Mouse (Mus musculus): ENCODE data around the gene Ehmt2. TPM values are rescaled to one million over a fixed set of nuclear protein-coding genes. Genes with fewer than 3 reads are reported as not detected.

Gene Ehmt2
- polyA plus RNA-seq, 1 experiment, result 30.6 TPM

GRCm38 (mm10) chr17:34960702-34961493, 62.6 kb downstream of the Ehmt2 start:
- Histone ChIP-seq H3K4me1 (ENCODE audit: control insufficient read depth, insufficient read depth, insufficient read length, low read length) (no peaks in the 10 kb centered on the region; the same call in 1 of the 2 replicates), H3K27ac (replicated peaks; ENCODE audit: low read depth, low read length) (peak overlapping the region; percentile 54), H3K4me3 (ENCODE audit: insufficient read depth, low read depth, low read length) (no peak overlapping the region)

GRCm38 (mm10) chr17:34962125-34962524, 63.9 kb downstream of the Ehmt2 start:
- H3K4me3 ChIP-seq (ENCODE audit: insufficient read depth, low read depth, low read length), result no peak overlapping the region
- H3K4me1 ChIP-seq (ENCODE audit: control insufficient read depth, insufficient read depth, insufficient read length, low read length), result no peaks in the 10 kb centered on the region; the same call in 1 of the 2 replicates
- peak overlapping the region; percentile 68 for H3K27ac ChIP-seq (replicated peaks; ENCODE audit: low read depth, low read length)

DNA sequence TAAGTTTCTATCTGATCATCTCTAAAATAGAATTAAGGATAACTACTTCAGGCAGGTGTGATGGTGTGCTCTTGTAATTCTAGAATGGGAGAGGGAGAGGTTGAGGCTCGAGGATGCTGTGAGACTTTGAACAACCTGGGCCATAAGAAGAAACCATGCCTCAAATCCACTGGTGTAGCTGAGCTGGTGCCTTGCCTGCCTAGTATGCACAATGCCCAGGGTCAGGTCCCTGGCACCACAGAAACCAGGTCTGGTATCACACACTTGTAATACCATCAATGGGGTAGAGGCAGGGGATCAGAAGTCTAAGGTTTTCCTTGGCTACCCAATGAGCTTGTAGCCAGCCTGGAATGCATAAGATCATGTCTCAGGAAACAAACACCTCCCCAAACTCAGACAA, 64.6 kb downstream of the Ehmt2 start:
- no peak overlapping the region for H3K27ac ChIP-seq (replicated peaks; ENCODE audit: low read depth, low read length)

More for the DNA sequence above, 64.6 kb downstream of the Ehmt2 start:
- Histone ChIP-seq H3K4me1 (ENCODE audit: control insufficient read depth, insufficient read depth, insufficient read length, low read length) (no peaks in the 10 kb centered on the region), H3K4me3 (ENCODE audit: insufficient read depth, low read depth, low read length) (no peak overlapping the region)

Other genes starting within 250 kb of the Ehmt2 start
- 9.7 and 10.1 TPM in 2 replicates for gene Tnxb, start 227.9 kb upstream of the Ehmt2 start, polyA plus RNA-seq (2012; ENCODE audit: insufficient read depth, insufficient read length, missing spikeins)
- gene C4b, start 154.6 kb upstream of the Ehmt2 start, polyA plus RNA-seq (2012; ENCODE audit: insufficient read depth, insufficient read length, missing spikeins), result 17.7 and 28.0 TPM in 2 replicates
- not detected in 2 replicates for gene Cyp21a1, start 93.9 kb upstream of the Ehmt2 start, polyA plus RNA-seq (2012; ENCODE audit: insufficient read depth, insufficient read length, missing spikeins)
- gene Stk19, start 61.5 kb upstream of the Ehmt2 start, polyA plus RNA-seq (2012; ENCODE audit: insufficient read depth, insufficient read length, missing spikeins), result 18.5 and 20.3 TPM in 2 replicates
- gene Dxo, start 61.5 kb upstream of the Ehmt2 start, polyA plus RNA-seq (2012; ENCODE audit: insufficient read depth, insufficient read length, missing spikeins), result 15.3 and 17.2 TPM in 2 replicates
- 15.1 and 24.6 TPM in 2 replicates for gene Skiv2l, start 48.3 kb upstream of the Ehmt2 start, polyA plus RNA-seq (2012; ENCODE audit: insufficient read depth, insufficient read length, missing spikeins)
- 25.0 and 41.5 TPM in 2 replicates for gene Nelfe, start 48.1 kb upstream of the Ehmt2 start, polyA plus RNA-seq (2012; ENCODE audit: insufficient read depth, insufficient read length, missing spikeins)
- 29.3 and 35.1 TPM in 2 replicates for gene Cfb, start 36.0 kb upstream of the Ehmt2 start, polyA plus RNA-seq (2012; ENCODE audit: insufficient read depth, insufficient read length, missing spikeins)
- gene Zbtb12, start 19.0 kb upstream of the Ehmt2 start, polyA plus RNA-seq (2012; ENCODE audit: insufficient read depth, insufficient read length, missing spikeins), result 3.0 and 3.3 TPM in 2 replicates
- gene Gm20547, start 16.4 kb upstream of the Ehmt2 start, polyA plus RNA-seq (2012; ENCODE audit: insufficient read depth, insufficient read length, missing spikeins), result not detected in 2 replicates
- 6.0 and 12.4 TPM in 2 replicates for gene C2, start 204 bp upstream of the Ehmt2 start, polyA plus RNA-seq (2012; ENCODE audit: insufficient read depth, insufficient read length, missing spikeins)
- gene Slc44a4, start 16.0 kb downstream of the Ehmt2 start, polyA plus RNA-seq (2012; ENCODE audit: insufficient read depth, insufficient read length, missing spikeins), result not detected in 2 replicates
- gene Neu1, start 32.8 kb downstream of the Ehmt2 start, polyA plus RNA-seq (2012; ENCODE audit: insufficient read depth, insufficient read length, missing spikeins), result 9.1 and 10.2 TPM in 2 replicates
- 5.2 and 26.8 TPM in 2 replicates for gene Hspa1b, start 60.8 kb downstream of the Ehmt2 start, polyA plus RNA-seq (2012; ENCODE audit: insufficient read depth, insufficient read length, missing spikeins)
- gene Gm20481, start 71.4 kb downstream of the Ehmt2 start, polyA plus RNA-seq (2012; ENCODE audit: insufficient read depth, insufficient read length, missing spikeins), result not detected in 2 replicates
- 6.3 and 18.9 TPM in 2 replicates for gene Hspa1a, start 73.7 kb downstream of the Ehmt2 start, polyA plus RNA-seq (2012; ENCODE audit: insufficient read depth, insufficient read length, missing spikeins)
- 0.48 and 0.71 TPM in 2 replicates for gene Hspa1l, start 74.2 kb downstream of the Ehmt2 start, polyA plus RNA-seq (2012; ENCODE audit: insufficient read depth, insufficient read length, missing spikeins)
- gene Lsm2, start 83.4 kb downstream of the Ehmt2 start, polyA plus RNA-seq (2012; ENCODE audit: insufficient read depth, insufficient read length, missing spikeins), result 22.4 and 29.8 TPM in 2 replicates
- gene Vars, start 102.5 kb downstream of the Ehmt2 start, polyA plus RNA-seq (2012; ENCODE audit: insufficient read depth, insufficient read length, missing spikeins), result 12.7 and 14.2 TPM in 2 replicates
- not detected in 2 replicates for gene Vwa7, start 118.1 kb downstream of the Ehmt2 start, polyA plus RNA-seq (2012; ENCODE audit: insufficient read depth, insufficient read length, missing spikeins)
- gene Sapcd1, start 129.5 kb downstream of the Ehmt2 start, polyA plus RNA-seq (2012; ENCODE audit: insufficient read depth, insufficient read length, missing spikeins), result not detected in 2 replicates
- gene Msh5, start 148.3 kb downstream of the Ehmt2 start, polyA plus RNA-seq (2012; ENCODE audit: insufficient read depth, insufficient read length, missing spikeins), result not detected in 2 replicates
- 13.6 and 16.8 TPM in 2 replicates for gene Clic1, start 151.5 kb downstream of the Ehmt2 start, polyA plus RNA-seq (2012; ENCODE audit: insufficient read depth, insufficient read length, missing spikeins)
- 9.4 and 11.6 TPM in 2 replicates for gene Ddah2, start 160.6 kb downstream of the Ehmt2 start, polyA plus RNA-seq (2012; ENCODE audit: insufficient read depth, insufficient read length, missing spikeins)
- not detected in 2 replicates for gene Ly6g6c, start 166.9 kb downstream of the Ehmt2 start, polyA plus RNA-seq (2012; ENCODE audit: insufficient read depth, insufficient read length, missing spikeins)
- not detected in 2 replicates for gene Mpig6b, start 167.7 kb downstream of the Ehmt2 start, polyA plus RNA-seq (2012; ENCODE audit: insufficient read depth, insufficient read length, missing spikeins)
- gene Ly6g6e, start 178.4 kb downstream of the Ehmt2 start, polyA plus RNA-seq (2012; ENCODE audit: insufficient read depth, insufficient read length, missing spikeins), result not detected in 2 replicates
- 3.0 TPM in 1 of 2 replicates, not detected in the other for gene Ly6g6d, start 179.6 kb downstream of the Ehmt2 start, polyA plus RNA-seq (2012; ENCODE audit: insufficient read depth, insufficient read length, missing spikeins)
- not detected in 2 replicates for gene Ly6g6f, start 187.1 kb downstream of the Ehmt2 start, polyA plus RNA-seq (2012; ENCODE audit: insufficient read depth, insufficient read length, missing spikeins)
- 43.3 and 44.8 TPM in 2 replicates for gene Abhd16a, start 190.8 kb downstream of the Ehmt2 start, polyA plus RNA-seq (2012; ENCODE audit: insufficient read depth, insufficient read length, missing spikeins)
- gene Ly6g5c, start 209.8 kb downstream of the Ehmt2 start, polyA plus RNA-seq (2012; ENCODE audit: insufficient read depth, insufficient read length, missing spikeins), result not detected in 2 replicates
- not detected in 2 replicates for gene Ly6g5b, start 217.0 kb downstream of the Ehmt2 start, polyA plus RNA-seq (2012; ENCODE audit: insufficient read depth, insufficient read length, missing spikeins)
- 7.9 and 12.8 TPM in 2 replicates for gene Gpank1, start 223.0 kb downstream of the Ehmt2 start, polyA plus RNA-seq (2012; ENCODE audit: insufficient read depth, insufficient read length, missing spikeins)
- gene Csnk2b, start 223.6 kb downstream of the Ehmt2 start, polyA plus RNA-seq (2012; ENCODE audit: insufficient read depth, insufficient read length, missing spikeins), result 138 and 147 TPM in 2 replicates
- 12.8 and 17.2 TPM in 2 replicates for gene D17H6S53E, start 227.9 kb downstream of the Ehmt2 start, polyA plus RNA-seq (2012; ENCODE audit: insufficient read depth, insufficient read length, missing spikeins)
- not detected in 2 replicates for gene Apom, start 233.6 kb downstream of the Ehmt2 start, polyA plus RNA-seq (2012; ENCODE audit: insufficient read depth, insufficient read length, missing spikeins)
- gene Bag6, start 236.7 kb downstream of the Ehmt2 start, polyA plus RNA-seq (2012; ENCODE audit: insufficient read depth, insufficient read length, missing spikeins), result 119 and 160 TPM in 2 replicates